Mouse (Mus musculus): ENCODE data around the gene Lrrc3. TPM values are rescaled to one million over a fixed set of nuclear protein-coding genes. Genes with fewer than 3 reads are reported as not detected.

Lrrc3 gene
- total RNA-seq, 1 experiment from 2014 or later: not detected

GRCm38 (mm10) chr10:77886007-77886747, 16.2 kb downstream of the Lrrc3 start:
- no peak for ATAC-seq (replicated peaks in 1 of 2; ENCODE audit: insufficient read depth in 1 of 2, low FRiP score in 2 of 2, low TSS enrichment in 1 of 2, low read depth in 1 of 2, poor library complexity in 2 of 2, severe bottlenecking in 2 of 2)

- no peak for ATAC-seq (replicated peaks in 1 of 2; ENCODE audit: insufficient read depth in 1 of 2, low FRiP score in 2 of 2, low TSS enrichment in 1 of 2, low read depth in 1 of 2, poor library complexity in 2 of 2, severe bottlenecking in 2 of 2)
Observed at GRCm38 (mm10) chr10:77882553-77882952, 19.8 kb downstream of the Lrrc3 start.

GRCm38 (mm10) chr10:77880305-77880704, 22.0 kb downstream of the Lrrc3 start:
- ATAC-seq (replicated peaks in 1 of 2; ENCODE audit: insufficient read depth in 1 of 2, low FRiP score in 2 of 2, low TSS enrichment in 1 of 2, low read depth in 1 of 2, poor library complexity in 2 of 2, severe bottlenecking in 2 of 2): no peak; a peak in 1 of 4 replicates

GRCm38 (mm10) chr10:77878985-77879384, 23.4 kb downstream of the Lrrc3 start:
- no peak for ATAC-seq (replicated peaks in 1 of 2; ENCODE audit: insufficient read depth in 1 of 2, low FRiP score in 2 of 2, low TSS enrichment in 1 of 2, low read depth in 1 of 2, poor library complexity in 2 of 2, severe bottlenecking in 2 of 2)

GRCm38 (mm10) chr10:77869651-77870050, 32.7 kb downstream of the Lrrc3 start:
- ATAC-seq (replicated peaks in 1 of 2; ENCODE audit: insufficient read depth in 1 of 2, low FRiP score in 2 of 2, low TSS enrichment in 1 of 2, low read depth in 1 of 2, poor library complexity in 2 of 2, severe bottlenecking in 2 of 2): no peak

GRCm38 (mm10) chr10:77867546-77867945, 34.8 kb downstream of the Lrrc3 start:
- ATAC-seq (replicated peaks in 1 of 2; ENCODE audit: insufficient read depth in 1 of 2, low FRiP score in 2 of 2, low TSS enrichment in 1 of 2, low read depth in 1 of 2, poor library complexity in 2 of 2, severe bottlenecking in 2 of 2): no peak

- no peak for ATAC-seq (replicated peaks in 1 of 2; ENCODE audit: insufficient read depth in 1 of 2, low FRiP score in 2 of 2, low TSS enrichment in 1 of 2, low read depth in 1 of 2, poor library complexity in 2 of 2, severe bottlenecking in 2 of 2)
Observed at GRCm38 (mm10) chr10:77864762-77865143, 37.6 kb downstream of the Lrrc3 start.

- peak; percentile 97 to 98 for ATAC-seq (replicated peaks in 1 of 2; ENCODE audit: insufficient read depth in 1 of 2, low FRiP score in 2 of 2, low TSS enrichment in 1 of 2, low read depth in 1 of 2, poor library complexity in 2 of 2, severe bottlenecking in 2 of 2)
Observed at GRCm38 (mm10) chr10:77864067-77864761, 38.1 kb downstream of the Lrrc3 start.

- ATAC-seq (replicated peaks in 1 of 2; ENCODE audit: insufficient read depth in 1 of 2, low FRiP score in 2 of 2, low TSS enrichment in 1 of 2, low read depth in 1 of 2, poor library complexity in 2 of 2, severe bottlenecking in 2 of 2): no peak
Observed at GRCm38 (mm10) chr10:77861675-77862074, 40.7 kb downstream of the Lrrc3 start, which contains the start of gene Gm3285. Gm3285 (plus strand) TSS chr10:77861975.

- ATAC-seq (replicated peaks in 1 of 2; ENCODE audit: insufficient read depth in 1 of 2, low FRiP score in 2 of 2, low TSS enrichment in 1 of 2, low read depth in 1 of 2, poor library complexity in 2 of 2, severe bottlenecking in 2 of 2): no peak
Observed at GRCm38 (mm10) chr10:77852559-77852958, 49.8 kb downstream of the Lrrc3 start, which contains the start of gene Gm10318. Gm10318 (plus strand) TSS chr10:77852859.

Other genes with a start within 250 kb of the Lrrc3 start
- 2.8 and 3.1 TPM in 2 replicates for gene Tspear, start 216.0 kb downstream of the Lrrc3 start, total RNA-seq (2017)
- not detected in 2 replicates for gene Gm19402, start 211.8 kb downstream of the Lrrc3 start, total RNA-seq (2017)
- not detected in 2 replicates for gene Gm9508, start 205.3 kb downstream of the Lrrc3 start, total RNA-seq (2017)
- not detected in 2 replicates for gene Gm10272, start 195.9 kb downstream of the Lrrc3 start, total RNA-seq (2017)
- gene Gm10024, start 191.1 kb downstream of the Lrrc3 start, total RNA-seq (2017): not detected in 2 replicates
- not detected in 2 replicates for gene Gm10142, start 186.7 kb downstream of the Lrrc3 start, total RNA-seq (2017)
- not detected in 2 replicates for gene Krtap12-1, start 181.9 kb downstream of the Lrrc3 start, total RNA-seq (2017)
- gene Gm10100, start 176.1 kb downstream of the Lrrc3 start, total RNA-seq (2017): not detected in 2 replicates
- not detected in 2 replicates for gene Gm18596, start 159.9 kb downstream of the Lrrc3 start, total RNA-seq (2017)
- not detected in 2 replicates for gene Gm9736, start 151.2 kb downstream of the Lrrc3 start, total RNA-seq (2017)
- gene Gm3233, start 142.9 kb downstream of the Lrrc3 start, total RNA-seq (2017): not detected in 2 replicates
- not detected in 2 replicates for gene Gm3238, start 131.2 kb downstream of the Lrrc3 start, total RNA-seq (2017)
- not detected in 2 replicates for gene Gm7138, start 125.6 kb downstream of the Lrrc3 start, total RNA-seq (2017)
- not detected in 2 replicates for gene Gm3250, start 120.0 kb downstream of the Lrrc3 start, total RNA-seq (2017)
- gene Gm7137, start 114.3 kb downstream of the Lrrc3 start, total RNA-seq (2017): not detected in 2 replicates
- not detected in 2 replicates for gene Gm9639, start 107.5 kb downstream of the Lrrc3 start, total RNA-seq (2017)
- not detected in 2 replicates for gene Gm19668, start 103.4 kb downstream of the Lrrc3 start, total RNA-seq (2017)
- not detected in 2 replicates for gene Gm9507, start 90.7 kb downstream of the Lrrc3 start, total RNA-seq (2017)
- gene Gm2696, start 87.9 kb downstream of the Lrrc3 start, total RNA-seq (2017): not detected in 2 replicates
- not detected in 2 replicates for gene Krtap10-4, start 75.4 kb downstream of the Lrrc3 start, total RNA-seq (2017)
- not detected in 2 replicates for gene Krtap10-10, start 66.6 kb downstream of the Lrrc3 start, total RNA-seq (2017)
- not detected in 2 replicates for gene Gm36176, start 55.7 kb downstream of the Lrrc3 start, total RNA-seq (2017)
- gene Gm10318, start 49.7 kb downstream of the Lrrc3 start, total RNA-seq (2017): not detected in 2 replicates
- gene Gm3285, start 40.6 kb downstream of the Lrrc3 start, total RNA-seq (2017): not detected in 2 replicates
- 2.6 and 10.0 TPM in 2 replicates for gene Trpm2, start 68.0 kb upstream of the Lrrc3 start, total RNA-seq (2017)
- gene 1810043G02Rik, start 76.0 kb upstream of the Lrrc3 start, total RNA-seq (2017): 11.7 and 19.3 TPM in 2 replicates
- gene Pfkl, start 107.5 kb upstream of the Lrrc3 start, total RNA-seq (2017): 42.1 and 65.3 TPM in 2 replicates
- gene Dnmt3l, start 139.4 kb upstream of the Lrrc3 start, total RNA-seq (2017): 0.75 and 0.94 TPM in 2 replicates
- 1.0 and 1.6 TPM in 2 replicates for gene Aire, start 141.1 kb upstream of the Lrrc3 start, total RNA-seq (2017)
- gene Icosl, start 166.8 kb upstream of the Lrrc3 start, total RNA-seq (2017): 5.1 and 6.8 TPM in 2 replicates

Measured in hematopoietic stem cell, adult 5-6 weeks (primary cell).